Mouse (Mus musculus): Measurements from ENCODE around the gene Icam2.

Icam2 gene

DNA sequence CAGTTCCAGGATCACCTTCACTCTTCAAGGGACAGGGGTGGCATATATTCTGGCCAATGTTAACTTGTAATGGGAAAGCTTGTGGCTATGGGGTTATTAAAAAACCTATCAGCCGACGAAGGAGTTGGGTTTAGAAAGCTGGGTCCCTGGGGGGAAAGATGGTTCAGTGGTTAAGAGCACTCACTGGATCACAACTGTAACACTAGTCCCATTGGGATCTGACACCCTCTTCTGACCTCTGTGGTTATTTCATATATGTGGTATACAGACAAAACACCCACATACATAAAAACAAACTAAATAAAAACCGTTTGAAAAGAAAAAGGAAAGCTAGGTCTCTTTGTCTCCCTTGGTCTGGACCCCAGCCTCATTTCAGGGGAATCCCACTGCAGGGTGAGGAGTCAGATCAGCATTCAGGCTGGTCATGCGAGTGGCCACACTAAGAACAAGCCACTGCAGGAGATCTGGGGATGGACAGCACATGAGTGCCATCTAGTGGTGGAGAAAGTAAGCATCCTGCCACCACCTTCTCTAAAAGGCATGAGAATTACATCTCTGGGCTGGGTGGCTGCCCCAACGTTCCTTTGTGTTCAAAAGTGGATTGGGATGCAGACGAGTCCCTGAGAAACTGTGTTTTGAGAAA is 3.8 kb upstream of the Icam2 start:
- DNase-seq (ENCODE audit: low spot score), result peak; percentile 50

DNA sequence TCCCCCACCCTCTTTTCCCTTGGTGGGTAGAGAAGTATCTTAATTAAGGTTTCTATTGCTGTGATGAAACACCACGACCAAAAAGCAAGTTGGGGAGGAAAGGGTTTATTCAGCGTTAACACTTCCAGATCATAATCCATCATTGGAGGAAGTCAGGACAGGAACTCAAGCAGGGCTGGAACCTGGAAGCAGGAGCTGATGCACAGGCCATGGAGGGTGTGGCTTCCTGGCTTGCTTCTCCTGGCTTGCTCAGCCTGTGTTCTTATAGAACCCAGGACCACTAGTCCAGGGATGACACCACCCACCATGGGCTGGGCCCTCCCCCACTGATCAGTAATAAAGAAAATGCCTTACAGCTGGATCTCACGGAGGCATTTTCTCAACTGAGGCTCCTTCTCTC is 2.9 kb upstream of the Icam2 start:
- no peak for DNase-seq (ENCODE audit: low spot score)

DNA sequence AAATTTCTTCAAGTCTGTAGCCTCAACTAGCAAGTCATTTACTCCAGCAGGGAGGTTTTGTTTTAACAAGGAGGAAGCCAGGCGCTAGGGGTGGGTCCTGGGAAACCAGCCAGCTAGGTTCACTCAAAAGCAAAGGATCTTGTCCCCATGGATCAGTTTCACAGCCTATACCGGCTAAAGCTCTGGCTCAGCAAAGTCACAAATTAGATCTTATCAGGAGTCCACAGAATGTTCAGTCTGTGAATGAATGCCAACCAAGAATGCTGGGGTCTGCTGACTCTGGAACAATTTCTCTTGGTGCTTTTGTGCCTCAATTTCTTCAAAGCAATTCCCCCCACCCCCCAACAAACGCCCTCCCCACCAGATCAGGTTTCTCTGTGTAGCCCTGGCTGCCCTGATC is 1.7 kb upstream of the Icam2 start:
- DNase-seq (ENCODE audit: low spot score), result no peak

DNA sequence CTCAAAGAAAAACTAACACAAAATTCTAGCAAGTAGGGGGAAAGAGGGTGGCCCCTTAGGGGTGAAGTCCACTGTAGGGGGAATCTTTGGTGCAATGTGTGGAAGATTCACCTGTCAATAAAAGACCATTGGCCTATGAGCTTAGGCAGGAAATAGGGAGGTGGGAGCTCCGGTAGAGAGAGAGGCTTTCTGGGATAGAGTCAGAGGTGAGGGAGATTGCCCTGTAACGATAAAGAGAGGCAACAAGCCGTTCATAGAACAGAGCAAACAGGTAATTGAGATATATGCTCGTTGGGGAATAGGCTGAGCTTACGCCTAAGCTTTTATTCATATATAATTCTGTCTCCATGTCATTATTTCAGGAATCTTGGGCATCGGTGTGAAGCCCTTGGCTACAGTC is 855 bp downstream of the Icam2 start:
- no peak for DNase-seq (ENCODE audit: low spot score)

DNA sequence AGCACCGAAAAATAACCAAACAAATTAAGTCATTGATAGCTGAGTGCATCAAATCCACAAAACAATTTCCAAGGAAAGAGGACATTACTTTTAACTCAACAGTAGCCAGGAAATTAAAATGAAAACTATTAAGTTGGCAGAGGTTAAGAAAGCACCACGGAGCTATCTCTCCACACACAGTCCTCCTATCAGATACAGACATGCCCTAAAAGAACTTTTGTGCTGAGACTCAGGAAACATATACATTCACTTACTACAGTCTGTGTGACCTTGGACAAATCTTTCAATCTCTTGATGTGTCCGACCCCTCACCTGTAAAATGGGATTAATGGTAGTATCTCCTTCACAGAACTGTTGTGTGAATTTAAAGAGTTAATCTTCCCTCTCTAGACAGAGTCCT is 1.5 kb downstream of the Icam2 start:
- no peak for DNase-seq (ENCODE audit: low spot score)

DNA sequence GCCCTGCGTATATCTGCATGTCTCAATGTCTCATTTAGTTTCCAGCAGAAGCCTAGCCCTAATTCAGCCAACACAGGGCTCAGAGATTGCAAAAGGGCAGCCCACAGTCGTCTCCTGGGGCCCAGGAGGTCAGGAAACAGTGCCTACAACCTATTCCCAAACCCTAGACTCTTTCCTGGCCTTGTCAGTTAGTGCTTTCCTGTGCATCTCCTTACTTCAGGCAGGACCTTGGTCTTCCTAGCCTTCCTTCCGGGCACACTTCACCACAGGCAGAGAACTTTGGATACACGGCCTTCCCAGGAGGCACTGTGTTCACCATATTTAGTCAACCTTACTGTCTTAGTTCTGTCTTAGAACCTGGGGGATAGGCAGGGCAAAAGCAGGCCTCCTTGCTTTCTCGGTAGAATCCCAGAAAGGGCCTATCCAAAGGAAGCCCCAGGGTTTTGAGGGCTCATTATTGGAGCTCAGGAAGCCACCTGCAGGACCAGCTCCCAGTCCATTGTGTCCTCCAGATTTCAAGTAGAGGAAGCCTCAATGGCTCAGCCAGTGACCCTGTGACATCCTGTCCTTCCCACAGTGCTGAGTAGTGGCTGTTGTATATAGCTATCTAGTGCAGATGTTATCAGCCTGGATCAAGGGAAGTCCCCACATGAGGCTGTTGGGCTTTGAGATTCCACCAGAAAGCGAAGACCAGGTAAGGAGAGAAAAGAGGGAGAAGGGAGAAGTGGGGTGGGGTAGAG is 4.7 kb downstream of the Icam2 start:
- DNase-seq (ENCODE audit: low spot score), result no peak

DNA sequence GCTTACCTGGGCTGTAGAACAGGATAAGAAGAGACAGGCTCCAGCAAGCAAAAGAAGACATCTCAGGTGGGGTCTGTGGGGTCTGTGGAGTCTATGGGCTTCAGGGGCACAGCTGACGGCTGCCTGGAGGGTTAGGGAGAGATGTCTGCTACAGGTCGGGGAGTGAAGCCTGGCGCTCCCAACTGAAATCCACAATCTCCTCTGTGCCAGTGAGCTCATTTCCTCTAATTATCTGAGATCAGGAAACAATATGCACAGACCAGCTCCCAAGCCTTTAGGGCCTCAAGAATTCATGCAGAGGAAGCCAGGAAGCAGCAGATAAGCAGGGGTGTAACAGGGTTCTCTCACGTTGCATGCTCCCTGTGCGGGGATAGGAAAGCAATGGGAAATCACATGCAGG is 5.5 kb downstream of the Icam2 start:
- no peak for DNase-seq (ENCODE audit: low spot score)

DNA sequence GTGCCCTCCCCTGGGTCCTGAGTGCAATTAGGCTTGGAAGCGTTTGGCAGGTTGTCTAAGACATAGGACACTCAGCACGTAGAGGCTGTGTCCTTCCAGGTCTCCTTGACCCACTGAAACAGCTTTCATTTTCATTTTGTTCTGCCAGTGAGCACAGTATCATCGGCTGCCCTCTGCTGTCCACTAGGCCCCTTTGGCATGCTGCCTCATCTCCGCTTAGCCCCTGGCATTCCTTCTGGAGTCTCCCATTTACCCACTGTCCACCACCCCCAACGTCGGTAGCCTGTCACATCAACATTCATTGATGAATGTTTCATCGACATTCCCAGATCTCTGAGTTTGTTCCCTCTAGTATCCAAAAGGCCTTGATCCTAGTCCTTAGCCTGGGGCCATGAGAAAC is 6.0 kb downstream of the Icam2 start:
- no peak for DNase-seq (ENCODE audit: low spot score)

DNA sequence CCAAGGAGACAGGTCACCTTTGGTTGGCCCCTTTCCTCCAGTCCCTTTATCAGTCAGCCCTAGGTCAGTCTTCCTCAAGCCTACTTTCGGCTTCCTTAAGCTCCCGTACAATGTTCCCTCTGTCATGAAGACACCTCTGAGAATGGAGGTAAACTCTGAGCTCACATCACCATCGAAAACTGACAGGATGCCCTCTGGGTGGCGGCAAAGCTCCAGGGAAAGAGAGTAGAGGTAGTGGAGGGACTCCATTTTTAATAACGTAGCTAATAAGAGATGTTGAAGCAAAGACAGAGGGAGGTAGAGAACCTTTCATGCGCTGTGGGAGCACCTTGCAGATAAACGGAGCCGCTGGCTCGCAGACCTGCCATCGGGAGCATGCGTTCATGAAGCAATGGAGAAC is 6.9 kb downstream of the Icam2 start:
- DNase-seq (ENCODE audit: low spot score), result no peak

DNA sequence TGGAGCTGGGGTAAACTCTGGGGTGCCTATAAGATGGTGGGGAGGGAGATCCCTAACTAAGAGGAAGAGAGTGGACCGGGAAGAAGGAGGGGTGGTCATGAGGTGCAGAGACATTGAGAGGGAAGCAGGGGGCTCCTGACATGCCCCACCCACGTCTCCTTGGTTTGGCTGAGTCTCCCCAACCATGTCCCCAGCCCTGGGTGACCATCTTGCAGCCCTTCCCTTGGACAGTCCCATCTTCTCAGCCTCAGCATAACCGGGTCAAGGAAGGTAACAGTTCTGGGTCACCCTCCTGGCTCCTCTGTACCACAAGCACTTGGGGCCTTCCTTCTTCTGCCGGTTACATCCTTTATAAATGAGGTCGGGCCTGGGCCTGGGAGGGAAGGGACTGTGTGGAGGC is 12.9 kb downstream of the Icam2 start:
- no peak for DNase-seq (ENCODE audit: low spot score)

DNA sequence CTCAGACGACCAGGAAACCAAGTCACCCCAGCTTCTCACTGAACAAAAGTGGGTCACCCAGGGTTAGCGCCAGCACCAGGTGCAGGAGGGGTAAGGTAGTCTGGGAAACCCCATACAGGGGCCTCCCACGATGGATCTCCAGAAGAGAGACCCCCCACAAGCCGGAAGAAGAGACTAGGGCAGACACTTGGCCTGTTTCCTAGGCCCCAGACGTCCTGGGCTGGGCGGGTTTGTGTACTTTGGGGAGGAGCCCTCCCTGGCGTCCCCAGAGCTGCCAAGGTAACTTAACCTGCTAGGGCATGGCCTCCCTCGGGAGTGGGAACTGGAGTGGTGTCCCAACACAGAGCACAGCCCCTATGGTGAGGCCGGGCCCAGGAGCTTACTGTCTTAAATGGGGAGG is 13.3 kb downstream of the Icam2 start:
- DNase-seq (ENCODE audit: low spot score), result no peak

DNA sequence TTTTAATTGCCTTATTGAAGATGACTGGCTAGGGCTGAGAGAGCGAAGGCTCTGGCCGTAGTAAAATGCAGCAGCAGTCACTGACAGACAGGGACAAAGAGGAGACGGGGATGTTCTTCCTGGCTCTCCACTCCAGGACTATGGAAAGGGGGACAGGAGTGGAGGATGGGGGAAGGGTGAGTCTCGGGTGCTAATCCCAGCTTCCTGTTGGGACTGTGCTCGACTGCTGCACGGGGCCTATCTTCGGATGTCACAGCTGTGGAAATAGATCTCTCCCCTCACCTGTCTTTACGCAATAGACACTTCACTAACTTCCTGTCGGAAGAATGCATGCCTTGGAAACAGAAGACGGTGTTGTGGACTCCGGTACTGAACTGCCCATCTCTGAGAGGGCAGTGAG is 13.9 kb downstream of the Icam2 start:
- DNase-seq (ENCODE audit: low spot score), result no peak

DNA sequence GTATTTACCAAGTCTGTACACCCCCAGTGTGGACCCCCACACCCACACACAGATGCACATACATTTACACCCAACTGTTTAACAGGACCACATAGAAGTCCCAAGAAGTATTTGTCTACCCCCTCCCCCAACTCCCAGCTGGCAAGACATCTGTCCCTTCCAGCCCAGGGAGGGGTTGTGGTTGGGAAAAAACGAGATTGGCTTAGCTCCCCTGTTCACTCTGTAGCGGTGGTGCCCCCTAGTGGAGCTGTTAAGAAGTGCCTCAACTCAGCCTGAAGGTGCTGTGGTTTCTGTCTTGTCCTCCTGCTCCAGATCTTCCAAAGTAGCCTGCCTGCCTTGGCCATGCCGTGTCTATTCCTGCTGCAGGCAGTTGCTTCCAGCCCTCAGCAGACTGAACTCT is 21.6 kb downstream of the Icam2 start:
- peak; percentile 79 for DNase-seq (ENCODE audit: low spot score)

DNA sequence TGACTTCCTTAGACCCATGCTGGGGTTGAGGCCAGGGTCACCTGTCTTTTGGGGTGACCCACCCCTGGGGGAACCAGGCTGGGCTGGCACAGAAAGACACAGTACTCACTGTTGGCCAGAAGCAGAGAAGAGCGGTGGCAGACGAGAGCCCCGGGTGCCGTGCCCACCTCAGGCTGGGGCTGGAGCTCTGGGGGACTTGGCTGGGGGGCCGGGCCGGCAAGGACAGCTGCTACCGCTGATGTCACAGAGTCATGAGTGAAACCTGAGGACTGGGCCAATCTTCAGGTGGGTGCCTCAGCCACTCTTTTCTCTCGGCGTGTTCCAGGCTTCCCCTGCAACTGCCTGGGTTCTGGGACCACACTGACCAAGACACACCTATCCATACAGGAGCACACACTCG is 22.5 kb downstream of the Icam2 start, which contains the start of gene Prr29:
Gene Prr29 (plus strand): TSS at position 107 of the 400 bp plus-strand sequence.
- no peak for DNase-seq (ENCODE audit: low spot score)

DNA sequence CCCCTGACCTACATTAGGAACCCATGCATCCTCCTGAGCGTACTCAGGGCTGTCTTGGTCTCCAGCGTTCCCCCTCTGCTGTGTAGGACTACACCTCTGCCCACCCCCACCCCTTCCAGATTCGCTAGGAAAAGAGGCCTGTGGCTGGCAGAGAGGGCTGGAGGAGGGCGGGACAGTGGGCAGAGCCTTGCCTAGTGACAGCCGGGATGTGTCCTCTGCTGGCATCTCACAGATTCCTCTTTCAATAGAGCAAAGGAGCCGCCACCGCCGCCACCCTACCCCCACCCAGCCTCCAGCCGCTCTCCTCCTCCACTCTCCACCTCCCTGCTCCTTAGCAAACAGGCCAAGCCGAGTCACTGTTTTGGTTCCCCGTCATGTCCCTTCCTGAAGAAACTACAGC is 23.2 kb downstream of the Icam2 start:
- no peak for DNase-seq (ENCODE audit: low spot score)

DNA sequence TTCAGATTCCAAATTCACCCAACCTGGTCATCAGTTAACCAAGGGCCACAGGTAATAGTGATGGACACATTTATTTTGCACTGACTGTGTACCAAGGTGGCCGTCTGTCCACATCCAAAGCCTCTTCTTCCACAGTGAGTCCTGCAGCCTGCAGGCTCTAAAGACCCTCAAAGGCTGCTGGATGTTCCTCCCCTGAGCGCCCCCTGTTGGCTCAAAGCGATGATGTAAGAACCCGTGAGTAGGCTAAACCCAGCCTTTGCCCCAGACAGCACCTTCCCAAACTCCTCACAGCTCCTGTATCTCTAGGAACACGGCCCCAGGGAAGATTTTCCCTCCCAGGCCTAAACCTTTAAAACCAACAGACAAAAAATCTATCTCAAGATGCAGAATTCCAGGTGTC is 28.5 kb downstream of the Icam2 start:
- no peak for DNase-seq (ENCODE audit: low spot score)

DNA sequence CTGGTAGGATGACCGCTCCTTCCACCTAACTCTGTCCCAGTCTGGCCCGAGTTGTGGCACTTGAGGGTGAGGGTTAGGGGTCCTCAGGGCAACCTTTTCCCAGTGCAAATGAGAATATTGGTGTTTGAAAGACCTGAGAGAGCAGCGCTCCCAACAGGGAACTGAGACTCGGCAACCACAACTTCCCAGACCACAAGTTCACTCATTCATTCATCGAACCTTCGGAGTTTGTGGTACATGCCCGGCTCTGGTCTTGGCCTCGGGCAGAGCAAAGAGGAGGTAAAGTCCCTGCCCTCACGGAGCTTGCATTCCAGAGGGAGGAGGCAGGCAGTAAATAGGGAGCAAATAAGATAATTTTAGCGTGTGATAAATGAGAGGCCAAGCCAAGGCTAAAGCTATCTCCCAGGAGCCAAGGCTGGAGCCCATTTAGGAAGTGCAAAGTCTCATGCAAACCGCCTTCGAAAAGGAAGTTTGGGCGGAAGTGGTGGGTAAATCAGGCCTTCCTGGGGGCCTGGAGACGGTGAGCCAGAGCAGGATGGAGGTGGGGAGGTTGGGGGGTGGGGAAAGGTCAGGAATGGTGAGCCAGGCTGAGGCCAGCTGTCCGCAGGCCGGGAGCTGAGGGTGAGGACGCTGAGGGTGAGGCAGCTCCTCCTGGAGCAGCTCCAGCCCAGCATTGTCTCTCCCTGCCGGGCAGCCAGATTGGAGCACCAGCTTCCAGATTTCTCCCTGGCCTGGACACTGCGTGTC is 32.3 kb downstream of the Icam2 start:
- no peak for DNase-seq (ENCODE audit: low spot score)

DNA sequence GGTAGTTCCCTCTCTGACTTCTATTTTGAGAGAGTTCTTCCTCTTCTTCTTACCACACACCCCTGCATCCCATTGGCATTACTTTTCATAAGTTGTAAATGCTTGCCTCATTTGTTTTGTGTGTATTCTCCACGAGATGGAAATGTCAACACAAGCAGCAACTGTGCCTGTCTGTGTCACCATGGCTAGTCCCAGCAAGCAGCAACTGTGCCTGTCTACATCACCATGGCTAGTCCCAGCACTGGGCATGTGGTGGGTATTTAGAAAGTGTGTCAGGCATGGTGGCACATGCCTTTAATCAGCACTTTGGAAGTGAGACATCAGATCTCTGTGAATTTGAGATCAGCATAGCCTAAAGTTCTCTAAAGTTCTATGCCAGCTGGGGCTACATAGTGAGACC is 33.7 kb downstream of the Icam2 start:
- no peak for DNase-seq (ENCODE audit: low spot score)

DNA sequence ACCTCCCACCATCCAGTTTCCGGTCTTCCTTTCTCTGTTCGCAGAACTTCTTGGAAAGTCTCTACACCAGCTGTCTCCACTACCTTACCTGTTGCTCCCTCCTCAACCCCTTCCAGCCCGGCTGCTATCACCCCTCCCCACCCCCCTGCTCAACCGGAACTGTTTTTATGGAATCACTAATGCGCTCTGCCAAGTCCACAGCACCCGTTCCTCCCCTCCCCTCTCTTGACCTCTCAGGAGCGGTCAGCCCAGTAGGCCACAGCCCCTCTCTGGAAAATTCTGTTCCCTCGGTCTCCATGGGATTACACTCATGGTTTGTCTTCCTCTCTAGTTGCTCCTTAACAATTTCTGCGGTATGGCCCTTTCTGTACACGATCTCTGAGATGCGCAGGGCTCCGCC is 34.7 kb downstream of the Icam2 start, which contains the start of gene Scn4a:
Gene Scn4a (minus strand): TSS at position 101 of the 400 bp plus-strand sequence.
- no peak for DNase-seq (ENCODE audit: low spot score)

DNA sequence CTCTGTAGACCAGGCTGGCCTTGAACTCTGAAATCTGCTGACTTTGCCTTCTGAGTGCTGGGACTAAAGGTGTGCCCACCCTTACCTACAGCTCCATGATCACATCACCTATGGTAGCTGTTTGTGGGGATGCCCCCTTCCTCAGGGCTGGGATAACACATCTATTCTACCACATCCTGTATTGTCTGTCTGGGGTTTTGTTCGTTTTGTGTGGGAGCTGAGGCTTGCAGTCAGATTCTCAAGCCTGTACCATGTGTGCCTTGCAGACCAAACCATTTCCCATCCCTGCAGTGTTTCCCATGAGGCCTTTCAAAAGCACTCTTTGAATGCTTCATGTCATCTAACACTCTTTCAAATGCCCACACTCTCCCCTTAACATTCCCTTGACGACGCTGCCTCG is 35.9 kb downstream of the Icam2 start:
- DNase-seq (ENCODE audit: low spot score), result no peak

DNA sequence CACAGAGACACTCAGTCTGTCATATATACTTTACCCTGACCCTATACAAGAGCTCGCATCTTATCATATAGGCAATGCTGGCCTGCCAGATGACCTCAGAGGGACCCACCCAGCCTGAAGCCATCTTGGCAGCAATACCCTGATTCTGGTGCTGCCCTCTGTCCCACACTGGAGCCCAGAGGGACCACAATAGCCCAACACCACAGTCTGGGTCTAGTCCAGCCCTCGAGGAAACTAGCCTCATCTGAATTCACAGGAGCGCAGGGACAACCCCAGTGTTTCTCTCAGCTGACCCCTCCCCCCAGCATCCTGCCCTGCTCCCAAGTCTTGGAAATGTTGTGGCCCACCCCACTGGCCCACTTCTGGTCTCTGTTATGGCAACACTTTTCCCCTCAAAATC is 36.6 kb downstream of the Icam2 start:
- no peak for DNase-seq (ENCODE audit: low spot score)

DNA sequence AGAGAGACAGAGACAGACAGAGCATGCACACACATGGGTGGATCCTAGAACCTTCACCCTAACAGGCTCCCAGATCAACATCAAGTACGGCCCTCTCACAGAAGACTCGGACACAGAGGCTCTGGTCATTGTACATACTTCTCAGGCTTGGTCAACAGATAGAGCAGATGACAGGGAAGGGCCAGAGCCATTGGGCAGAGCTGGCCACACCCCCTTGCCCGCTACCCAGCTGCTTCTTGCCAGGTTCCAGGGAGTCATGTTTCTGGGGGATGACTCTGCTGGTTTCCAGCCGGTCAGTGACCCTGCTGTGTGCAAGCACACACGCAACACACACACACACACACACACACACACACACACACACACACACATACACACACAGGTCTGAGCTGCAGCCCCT is 37.0 kb downstream of the Icam2 start:
- no peak for DNase-seq (ENCODE audit: low spot score)

DNA sequence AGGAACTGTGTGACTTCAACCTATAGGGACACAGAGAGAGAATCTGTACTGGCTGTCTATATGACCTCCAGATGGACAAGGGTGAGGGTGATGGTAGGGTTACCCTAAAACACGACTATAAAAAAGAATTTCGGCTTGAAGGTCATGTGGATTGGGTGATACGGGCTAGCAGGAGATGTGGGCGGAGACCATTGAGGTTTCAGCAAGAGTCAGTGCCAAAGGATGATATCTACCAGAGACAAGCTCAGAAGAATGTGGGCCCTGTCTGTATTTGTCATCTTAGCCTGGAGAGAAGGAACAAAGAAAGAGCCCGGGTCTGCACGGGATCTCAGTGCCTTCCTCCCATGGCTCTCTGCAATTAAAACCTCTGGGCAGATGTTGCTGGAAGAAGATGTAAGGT is 38.1 kb downstream of the Icam2 start:
- DNase-seq (ENCODE audit: low spot score), result no peak
